Mouse (Mus musculus) lung, adult 2 months (tissue): ENCODE results near the gene Fam120a. TPM values are rescaled to one million over a fixed set of nuclear protein-coding genes. Genes with fewer than 3 reads are reported as not detected.
A peak's percentile ranks its signal among the peaks of the same experiment; 100 is the strongest.

Source experiments
- DNase-seq: peaks from one replicate; pipeline ENCODE4 v3.0.0; 2022
- H3K4me1 ChIP-seq: fragments of 200-500 bp; 2 replicates; pipeline ENCODE4 v1.6.1; 2011; ENCODE audit warnings: low read length; ENCODE audit not compliant: control insufficient read depth, insufficient read depth
- H3K4me3 ChIP-seq: fragments of 200-500 bp; replicated peaks from 2 replicates; pipeline ENCODE3; 2011; ENCODE audit warnings: low read depth, mild to moderate bottlenecking, control low read depth, low read length; ENCODE audit errors: extremely low read depth
- CTCF ChIP-seq: fragments of 200-500 bp; IDR thresholded peaks from 2 replicates; pipeline ENCODE4 v1.5.1; 2011; ENCODE audit warnings: mild to moderate bottlenecking, low read length, control low read depth; ENCODE audit not compliant: insufficient read depth
- POLR2A ChIP-seq: fragments of 200-500 bp; IDR thresholded peaks from 2 replicates; pipeline ENCODE4 v1.6.1; 2011; ENCODE audit warnings: low read depth, mild to moderate bottlenecking, control low read depth, low read length, borderline replicate concordance; ENCODE audit errors: extremely low read depth
- WGBS: fragments of 180-500 bp; shearing (Covaris S2); methylation state at CpG from one replicate; pipeline ENCODE4 v1.1.7; 2018; 5-methylcytosine and 5-hydroxymethylcytosine counted together
- polyA plus RNA-seq: library from polyadenylated mRNA; depleted of rRNA; stranded (reverse); fragments of >200 nt; gene quantifications from 2 replicates; pipeline ENCODE4 v1.2.3, GENCODE M21; 2012

Gene Fam120a
- polyA plus RNA-seq, 1 experiment: 64.0 TPM

GRCm38 (mm10) chr13:48890260-48890960, 77.4 kb downstream of the Fam120a start:
- no peak for DNase-seq
- Histone ChIP-seq H3K4me1 (no peaks in the 10 kb centered on the region), H3K4me3 (no peak overlapping the region)
- no peak for TF ChIP-seq POLR2A
- no peak for TF ChIP-seq CTCF
- WGBS: 80% methylated on average over 4 of the region's 4 CpGs

GRCm38 (mm10) chr13:48878534-48878933, 89.3 kb downstream of the Fam120a start:
- H3K4me3 ChIP-seq: peak overlapping the region; percentile 64
- under 1% methylated on average over 36 of the region's 36 CpGs for WGBS
- no peaks in the 10 kb centered on the region; the same call in 1 of the 2 replicates for H3K4me1 ChIP-seq
- peak; percentile 96 for DNase-seq
- no peak for TF ChIP-seq CTCF
- peak; percentile 99 for TF ChIP-seq POLR2A

DNA sequence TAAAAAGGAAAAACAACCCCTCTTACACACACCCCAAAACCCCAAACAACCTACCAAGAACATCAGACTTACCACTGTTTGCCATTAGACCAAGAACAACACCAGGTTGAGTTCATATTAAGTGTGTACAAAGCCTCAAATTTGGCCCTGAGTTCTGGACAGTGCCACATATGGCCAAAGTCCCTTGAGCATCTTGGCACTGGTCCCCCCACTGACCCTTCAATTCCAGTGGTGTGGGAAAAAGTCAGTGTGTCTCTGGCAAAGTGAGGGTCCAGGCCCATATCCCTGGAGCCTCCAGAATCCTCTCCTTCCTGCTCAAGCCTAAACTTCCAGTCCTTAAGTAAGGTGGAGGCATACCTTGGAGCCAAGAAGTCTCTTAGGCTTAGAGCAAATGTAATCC, 90.0 kb downstream of the Fam120a start:
- Histone ChIP-seq H3K4me3 (no peak overlapping the region), H3K4me1 (no peaks in the 10 kb centered on the region; the same call in 1 of the 2 replicates)
- DNase-seq: no peak
- TF ChIP-seq POLR2A (no peak), CTCF (no peak)

GRCm38 (mm10) chr13:48872726-48873125, 95.1 kb downstream of the Fam120a start:
- TF ChIP-seq CTCF (no peak), POLR2A (no peak)
- H3K4me3 ChIP-seq: no peak overlapping the region
- 72% methylated on average over 5 of the region's 5 CpGs for WGBS
- peaks cover 11% of the 10 kb centered on the region for H3K4me1 ChIP-seq
- DNase-seq: no peak

DNA sequence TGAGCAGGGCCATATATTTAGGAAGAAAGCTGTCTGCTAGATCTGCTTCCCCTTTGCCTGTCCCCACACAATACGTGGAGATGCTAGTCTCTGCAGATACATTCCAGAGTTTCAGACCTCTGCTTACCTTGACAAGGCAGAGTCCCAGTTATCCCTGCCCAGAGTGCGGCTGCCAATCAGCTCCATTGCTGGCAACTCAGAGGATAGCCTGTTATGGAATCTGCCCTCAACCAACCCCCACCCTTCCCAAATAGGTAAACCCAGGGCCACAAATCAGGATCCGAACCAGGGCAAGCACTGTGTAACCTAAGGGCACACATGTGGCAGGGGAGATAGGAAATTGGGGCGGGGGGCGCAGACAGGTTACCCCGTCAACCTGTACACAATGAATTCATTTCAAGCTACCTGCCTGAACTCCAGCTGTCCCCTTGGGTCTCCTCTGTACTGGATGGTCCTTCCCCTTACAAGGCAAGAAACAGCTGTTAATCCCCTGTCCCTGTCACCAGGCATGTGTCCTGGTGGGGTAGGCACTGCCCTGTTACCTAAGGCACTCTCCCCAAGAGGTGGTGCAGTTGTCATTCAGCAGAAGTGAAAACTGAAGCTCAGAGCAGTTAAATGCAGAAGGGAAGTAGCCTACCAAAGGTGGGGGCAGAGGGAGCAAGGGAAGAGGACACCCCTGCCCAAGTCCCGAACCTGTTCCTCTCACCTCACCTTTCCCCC, 95.8 kb downstream of the Fam120a start:
- Histone ChIP-seq H3K4me1 (peaks cover 14% of the 10 kb centered on the region), H3K4me3 (no peak overlapping the region)
- DNase-seq: no peak
- TF ChIP-seq CTCF (no peak), POLR2A (no peak)
- WGBS: 60% methylated on average over 7 of the region's 7 CpGs

- Histone ChIP-seq H3K4me1 (peaks cover 14% of the 10 kb centered on the region), H3K4me3 (peak within 1 kb of the TSS; percentile 87)
- DNase-seq: peak; percentile 65
- TF ChIP-seq CTCF (no peak), POLR2A (no peak)
- WGBS: 5% methylated on average over 114 of the region's 117 CpGs
These were observed 96.8 kb downstream of the Fam120a start, which contains the start of gene Phf2 for GRCm38 (mm10) chr13:48870771-48871731. Gene Phf2 (minus strand): TSS chr13:48871119.

- 1% methylated on average over 101 of the region's 102 CpGs for WGBS
- peak overlapping the region; percentile 87 for H3K4me3 ChIP-seq
- TF ChIP-seq CTCF: no peak
- TF ChIP-seq POLR2A: 0 out of 2 replicates have a peak, but pooled peaks have one; percentile 3
- peaks cover 14% of the 10 kb centered on the region for H3K4me1 ChIP-seq
- peak; percentile 47 for DNase-seq
These were observed 97.7 kb downstream of the Fam120a start for GRCm38 (mm10) chr13:48869950-48870770.

DNA sequence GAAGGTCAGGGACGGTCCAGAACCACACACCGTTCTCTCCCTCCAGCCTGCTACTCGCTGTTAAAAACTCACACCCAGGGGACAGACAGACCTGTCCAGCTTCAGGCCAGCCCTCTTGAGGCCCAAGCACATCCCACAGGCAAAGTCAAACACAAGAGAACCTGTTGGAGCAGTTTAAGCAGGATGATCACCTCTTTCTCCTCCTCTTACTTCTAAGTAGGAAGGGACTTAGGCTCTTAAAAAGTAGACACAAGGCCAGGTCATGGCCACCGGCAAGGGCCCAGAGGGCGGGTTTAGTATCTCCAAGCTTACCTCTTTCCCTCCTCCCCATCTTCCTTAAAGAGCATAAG, 98.2 kb downstream of the Fam120a start:
- 12% methylated on average over 5 of the region's 5 CpGs for WGBS

More for the DNA sequence above, 98.2 kb downstream of the Fam120a start:
- peak; percentile 71 for DNase-seq
- TF ChIP-seq CTCF: no peak
- TF ChIP-seq POLR2A: peak; percentile 37; the same call in 1 of the 2 replicates
- H3K4me3 ChIP-seq: peak overlapping the region; percentile 87
- H3K4me1 ChIP-seq: peaks cover 18% of the 10 kb centered on the region
